Mouse (Mus musculus) thymus, postnatal 36 days (tissue): Measurements from ENCODE around the gene Samd1.
"Not testable (repeated sequence)": the region's sequence is repeated elsewhere in the genome, so short reads cannot be mapped to it uniquely, and the experiment has no call there.

Source experiments
- DNase-seq, 2 experiments: peaks; one replicate each; pipeline ENCODE4 v3.0.0; 2022; ENCODE audit warnings: mixed read lengths in 2 of 2

The Samd1 gene

DNA sequence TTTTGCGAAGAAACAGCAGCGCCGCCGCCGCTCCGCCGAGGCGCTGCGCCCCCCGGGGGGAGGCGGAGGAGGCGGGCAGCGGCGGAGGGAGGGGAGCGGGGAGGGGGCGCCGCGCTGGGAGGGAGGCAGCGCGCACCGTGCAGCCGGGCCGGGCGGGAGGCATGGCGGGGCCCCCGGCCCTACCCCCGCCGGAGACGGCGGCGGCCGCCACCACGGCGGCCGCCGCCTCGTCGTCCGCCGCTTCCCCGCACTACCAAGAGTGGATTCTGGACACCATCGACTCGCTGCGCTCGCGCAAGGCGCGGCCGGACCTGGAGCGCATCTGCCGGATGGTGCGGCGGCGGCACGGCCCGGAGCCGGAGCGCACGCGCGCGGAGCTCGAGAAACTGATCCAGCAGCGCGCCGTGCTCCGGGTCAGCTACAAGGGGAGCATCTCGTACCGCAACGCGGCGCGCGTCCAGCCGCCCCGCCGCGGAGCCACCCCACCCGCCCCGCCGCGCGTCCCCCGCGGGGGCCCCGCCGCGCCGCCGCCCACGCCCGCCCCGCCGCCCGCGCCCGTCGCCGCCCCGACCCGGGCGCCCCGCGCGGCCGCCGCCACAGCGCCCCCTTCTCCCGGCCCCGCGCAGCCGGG lies at the start of gene Samd1:
TSS of gene Samd1 (plus strand) at position 162 of the 631 bp plus-strand sequence.
- peak; percentile 50 to 69 for DNase-seq

DNA sequence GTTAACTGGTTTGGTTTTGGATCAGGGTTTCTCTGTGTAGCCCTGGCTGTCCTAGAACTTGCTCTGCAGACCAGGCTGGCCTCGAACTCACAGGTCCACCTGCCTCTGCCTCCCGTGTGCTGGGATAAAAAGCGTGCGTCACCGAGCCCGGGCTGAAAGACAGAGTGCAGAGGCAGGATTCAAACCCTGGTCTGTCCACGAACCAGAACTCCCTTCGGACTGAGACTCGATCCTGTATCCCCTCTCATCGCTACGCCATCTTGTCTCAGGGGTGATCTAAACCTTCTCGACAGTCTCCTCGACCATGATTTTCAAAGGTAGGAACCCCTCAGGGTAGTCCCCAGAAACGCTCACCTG lies 42.7 kb upstream of the Samd1 start:
- no peak for DNase-seq

DNA sequence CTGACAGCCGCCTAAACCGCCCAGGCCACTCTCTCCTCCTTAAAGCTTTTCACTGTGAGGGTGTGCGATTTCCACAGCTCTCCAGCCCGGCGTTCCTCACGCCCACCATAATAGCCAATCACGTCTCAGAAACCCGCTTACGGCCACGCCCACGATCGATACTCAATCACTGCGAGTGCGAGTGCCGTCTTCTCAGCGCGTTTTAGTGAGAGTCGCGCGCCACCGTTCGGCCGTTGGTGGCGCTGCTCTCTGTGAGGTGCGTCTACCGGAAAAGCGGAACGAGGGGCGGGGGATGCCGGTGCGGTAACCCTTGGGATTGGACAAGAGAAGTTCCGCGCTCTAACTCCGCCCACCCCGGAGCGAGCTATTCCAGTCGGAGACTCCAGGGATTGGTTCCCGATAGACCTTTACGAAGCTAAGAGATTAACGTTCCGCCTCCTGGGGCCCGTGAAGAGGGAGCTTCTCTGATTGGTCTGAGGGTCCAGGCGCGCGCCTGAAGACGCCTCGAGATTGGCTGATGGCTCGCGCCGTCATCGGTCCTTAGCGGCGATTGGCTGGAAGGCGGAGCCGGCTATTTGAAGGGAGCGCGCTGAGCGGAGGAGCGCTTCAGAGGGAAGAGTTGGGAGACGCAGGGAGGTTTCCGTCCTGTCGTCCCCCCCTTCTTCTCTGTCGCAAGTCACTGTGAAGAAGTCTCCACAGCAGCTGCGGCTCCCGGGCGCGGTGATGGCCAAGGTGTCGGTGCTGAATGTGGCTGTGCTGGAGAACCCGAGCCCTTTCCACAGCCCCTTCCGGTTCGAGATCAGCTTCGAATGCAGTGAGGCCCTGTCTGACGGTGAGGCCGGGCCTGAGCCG lies 42.1 kb upstream of the Samd1 start, which contains the start of the genes Gm10644 and Asf1b:
TSS of gene Gm10644 (minus strand) at position 100 of the 852 bp plus-strand sequence.
TSS of gene Asf1b (plus strand) at position 402 of the 852 bp plus-strand sequence.
- DNase-seq = peak; percentile 91 to 96

DNA sequence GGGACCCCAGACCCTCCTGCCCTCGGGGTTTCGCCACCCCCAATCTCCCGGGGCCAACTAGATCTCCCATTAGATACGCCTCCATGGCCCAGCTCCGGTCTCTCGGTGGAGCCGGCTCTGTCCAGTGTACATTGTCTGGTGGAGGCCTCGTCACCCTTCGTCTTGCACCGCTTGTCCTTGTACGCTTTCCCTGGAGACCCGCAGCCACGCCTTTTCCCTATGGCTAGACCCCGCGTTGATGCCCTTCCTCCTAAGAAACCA lies 41.6 kb upstream of the Samd1 start:
- no peak for DNase-seq

DNA sequence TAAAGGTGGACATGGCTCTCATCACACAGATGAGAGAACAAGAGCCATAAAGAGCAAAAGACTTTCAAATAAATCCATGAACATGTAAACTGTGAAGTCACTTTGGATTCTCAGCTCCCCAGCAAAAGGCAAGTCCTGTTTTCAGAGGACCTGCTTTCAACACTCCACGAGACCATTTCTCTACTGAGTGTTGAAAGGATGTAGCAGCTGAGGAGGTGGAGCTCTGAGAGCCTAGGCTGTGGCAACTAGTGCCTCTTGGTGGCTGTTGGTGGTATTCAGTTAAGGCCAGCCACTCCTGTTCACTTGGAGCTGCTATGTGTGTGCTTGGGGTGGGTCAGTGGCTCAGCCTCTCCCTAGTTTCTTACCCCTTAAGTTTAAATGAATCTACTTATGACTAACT lies 40.7 kb upstream of the Samd1 start:
- peak in 1 of 2 experiments; percentile 48 for DNase-seq

DNA sequence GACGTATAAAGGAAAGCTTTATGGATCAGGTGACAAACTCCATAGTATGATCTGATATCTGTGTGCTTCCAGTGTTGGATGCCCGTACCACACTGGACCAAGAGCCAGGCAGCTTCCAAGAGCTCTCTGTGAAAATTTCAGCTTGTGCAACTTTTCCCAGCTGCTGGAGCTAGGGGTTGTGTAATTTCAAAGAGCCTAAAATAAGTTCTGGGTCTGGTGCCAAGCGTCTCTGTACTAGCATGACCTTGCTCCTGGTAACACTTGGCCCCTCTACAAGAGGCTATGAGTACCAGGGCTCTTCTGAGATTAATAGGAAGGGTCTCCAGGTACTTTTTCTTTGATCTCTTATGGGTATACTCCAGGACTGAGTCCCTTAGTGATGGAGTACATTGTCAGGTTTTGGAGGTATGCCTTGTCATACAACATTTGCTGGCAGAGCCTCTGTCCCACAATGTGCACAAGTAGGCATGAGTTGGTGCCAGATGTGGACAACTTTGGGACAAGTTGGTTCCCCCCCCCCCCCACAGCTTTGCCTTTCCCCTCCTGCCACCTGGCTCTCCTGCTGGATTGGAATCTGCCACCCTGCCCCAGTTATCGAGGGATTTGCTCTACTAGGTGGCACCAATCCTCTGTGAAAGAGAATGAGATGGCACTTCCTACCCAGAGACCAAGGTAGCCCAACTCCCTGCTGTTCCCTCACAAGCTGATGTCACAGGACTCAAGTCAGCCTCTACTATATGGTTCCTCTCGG lies 33.3 kb upstream of the Samd1 start:
- no peak for DNase-seq

DNA sequence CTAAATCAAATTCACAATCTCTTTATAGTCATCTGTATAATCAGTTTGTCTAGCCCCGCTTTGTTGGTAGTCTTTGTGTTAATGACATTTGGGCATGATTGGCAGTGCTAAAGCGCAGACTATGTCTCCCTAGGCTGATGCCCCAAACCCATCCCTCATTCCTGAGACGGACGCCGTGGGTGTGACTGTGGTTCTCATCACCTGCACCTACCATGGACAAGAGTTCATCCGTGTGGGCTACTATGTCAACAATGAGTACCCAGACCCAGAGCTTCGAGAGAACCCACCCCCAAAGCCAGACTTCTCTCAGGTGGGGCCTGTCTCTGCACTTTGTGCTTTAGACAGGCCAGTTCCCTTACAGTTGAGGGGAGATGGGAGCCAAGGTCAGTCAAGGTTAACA lies 29.8 kb upstream of the Samd1 start:
- no peak for DNase-seq

DNA sequence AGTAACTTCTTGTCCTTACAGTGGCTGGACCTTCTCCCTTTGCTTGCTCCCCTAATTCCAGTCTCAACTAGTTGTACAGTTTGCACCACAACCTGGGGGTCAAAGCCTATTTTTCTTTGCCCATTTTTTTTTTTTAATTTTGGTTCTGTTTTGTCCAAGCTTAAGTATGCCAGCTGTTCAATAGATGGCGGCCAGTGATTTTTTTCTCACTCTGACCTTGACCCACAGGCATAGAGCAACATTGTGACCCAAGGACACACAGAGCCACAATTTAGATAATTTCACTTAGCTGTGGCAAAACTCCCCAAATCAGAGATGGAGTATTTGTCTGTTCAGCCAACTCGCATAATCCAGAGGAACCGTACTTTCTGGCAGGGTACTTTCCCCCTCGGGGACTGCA lies 26.4 kb upstream of the Samd1 start:
- DNase-seq = no peak

DNA sequence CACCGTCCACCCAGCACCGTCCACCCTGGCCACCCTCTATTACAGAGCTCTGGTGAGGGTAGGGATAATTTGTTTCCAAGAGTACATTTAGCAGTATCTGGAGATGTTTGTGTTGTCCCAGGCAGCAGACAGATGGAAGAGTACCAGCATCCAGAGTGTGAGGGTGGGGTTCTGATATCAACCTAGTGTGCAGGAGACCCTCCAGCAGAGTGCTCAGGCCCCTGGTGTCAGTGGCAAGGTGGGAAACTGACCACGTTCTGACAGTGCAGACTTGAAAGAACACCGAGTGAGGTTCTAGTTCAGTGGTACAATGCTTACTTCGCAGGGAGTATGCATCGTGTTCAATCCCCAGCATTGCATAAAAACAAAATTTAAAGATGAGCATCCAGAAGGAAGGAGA lies 25.8 kb upstream of the Samd1 start:
- DNase-seq = no peak

DNA sequence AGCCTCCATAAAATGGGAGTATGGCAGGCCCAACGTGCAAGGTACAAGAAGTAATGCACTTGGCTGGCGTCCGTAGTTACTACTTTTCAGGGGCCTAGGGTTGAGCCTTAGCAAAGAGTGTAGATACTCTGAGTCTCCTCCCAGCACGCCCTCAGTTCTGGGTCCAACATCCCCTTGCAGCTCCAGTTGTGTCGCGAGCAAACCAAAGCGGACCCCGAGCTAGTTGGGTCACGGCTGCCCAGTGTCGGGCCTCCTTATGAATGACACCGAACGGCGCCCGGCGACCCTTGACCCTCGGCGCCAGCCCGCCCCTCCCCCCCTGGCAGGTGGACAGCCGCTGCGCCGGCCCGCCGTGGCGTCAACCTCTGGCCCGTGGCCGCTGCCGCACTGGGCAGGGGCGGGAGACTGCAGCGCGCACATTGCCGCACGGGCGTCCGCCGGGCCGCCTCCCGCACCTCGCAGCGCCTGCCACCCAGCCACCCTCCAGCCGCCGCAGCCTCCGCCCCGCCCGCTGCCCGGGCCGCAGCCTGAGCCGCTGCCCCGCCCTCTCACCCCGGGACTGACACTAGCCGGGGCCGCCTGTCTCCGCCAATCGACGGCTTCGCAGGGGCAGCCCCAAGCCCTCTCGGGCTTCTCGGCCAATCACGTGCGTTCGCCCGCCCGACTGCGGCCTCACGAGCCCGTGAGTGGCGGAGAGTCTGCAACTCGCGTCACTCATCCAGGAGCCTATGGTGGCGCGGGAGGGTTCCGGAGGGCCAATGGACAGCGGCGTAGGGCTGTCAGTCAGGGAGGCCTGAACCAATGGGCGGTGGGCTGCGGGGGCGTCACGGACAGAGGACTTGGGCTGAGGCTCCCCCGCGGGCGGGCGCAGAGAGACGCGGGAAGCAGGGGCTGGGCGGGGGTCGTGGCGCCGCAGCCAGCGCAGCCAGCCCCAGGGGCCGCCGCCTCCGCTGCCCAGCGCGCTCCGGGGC lies 25.0 kb upstream of the Samd1 start, which contains the start of gene Prkaca:
TSS of gene Prkaca (plus strand) at position 844 of the 971 bp plus-strand sequence.
- peak; percentile 97 to 99 for DNase-seq

DNA sequence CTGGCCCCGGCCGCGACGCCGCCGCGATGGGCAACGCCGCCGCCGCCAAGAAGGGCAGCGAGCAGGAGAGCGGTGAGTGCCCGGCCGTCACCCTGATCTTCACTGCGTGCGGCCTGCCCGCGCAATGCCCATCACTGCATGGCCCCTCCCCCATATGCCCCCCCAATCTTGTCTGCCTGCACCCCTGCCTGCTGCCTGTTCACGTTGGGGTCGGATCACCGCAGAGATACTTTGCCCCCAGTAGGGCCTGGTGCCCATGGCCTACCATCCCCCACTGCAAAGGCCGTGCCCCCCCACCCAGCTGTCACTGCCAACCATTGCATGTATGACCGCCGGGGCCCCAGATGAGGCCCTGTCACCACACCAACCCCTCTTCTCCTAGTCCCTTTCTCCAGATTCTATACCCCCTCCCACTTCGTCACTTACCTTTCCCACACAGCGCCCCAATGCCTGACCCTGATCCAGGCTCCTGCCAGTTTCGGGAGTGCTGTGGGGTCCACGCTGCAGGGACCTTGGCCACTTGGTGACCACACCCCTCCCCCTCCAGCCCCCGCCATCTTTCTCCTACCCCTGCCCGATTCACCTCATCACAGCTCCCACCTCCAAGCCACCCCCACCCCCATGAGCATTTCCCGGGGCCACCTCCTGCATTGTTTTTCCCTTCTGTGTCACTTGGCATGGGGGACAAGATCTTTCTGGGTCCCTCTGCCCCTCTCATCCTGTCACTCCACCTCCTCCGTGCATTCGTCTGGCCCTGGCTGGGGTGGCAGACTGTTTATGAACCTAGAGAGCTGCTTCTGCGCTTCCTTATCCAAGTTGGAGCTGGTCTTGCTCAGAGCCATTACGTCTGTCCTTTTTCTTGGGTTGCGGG lies 24.1 kb upstream of the Samd1 start:
- DNase-seq = peak in 1 of 2 experiments; percentile 55

DNA sequence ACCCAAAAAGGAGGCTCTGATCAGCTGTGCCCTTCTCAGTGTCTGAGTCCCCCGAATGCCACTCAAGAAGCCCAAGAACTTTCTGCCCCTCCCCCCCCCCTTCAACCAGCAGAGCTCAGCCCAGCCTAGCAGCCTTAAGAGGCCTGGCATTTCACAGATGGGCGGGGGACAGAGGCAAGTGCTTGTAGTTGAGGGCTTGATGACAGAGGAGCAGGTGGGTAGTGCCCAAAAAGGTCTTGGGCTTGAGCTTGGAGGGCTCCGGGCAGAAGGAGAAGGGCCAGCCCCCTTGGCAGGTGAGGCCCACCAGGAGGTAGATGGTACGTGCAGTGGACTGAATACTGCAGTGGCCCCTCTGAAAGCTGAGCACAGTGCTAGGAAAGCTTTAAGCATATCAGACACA lies 23.0 kb upstream of the Samd1 start:
- no peak for DNase-seq

DNA sequence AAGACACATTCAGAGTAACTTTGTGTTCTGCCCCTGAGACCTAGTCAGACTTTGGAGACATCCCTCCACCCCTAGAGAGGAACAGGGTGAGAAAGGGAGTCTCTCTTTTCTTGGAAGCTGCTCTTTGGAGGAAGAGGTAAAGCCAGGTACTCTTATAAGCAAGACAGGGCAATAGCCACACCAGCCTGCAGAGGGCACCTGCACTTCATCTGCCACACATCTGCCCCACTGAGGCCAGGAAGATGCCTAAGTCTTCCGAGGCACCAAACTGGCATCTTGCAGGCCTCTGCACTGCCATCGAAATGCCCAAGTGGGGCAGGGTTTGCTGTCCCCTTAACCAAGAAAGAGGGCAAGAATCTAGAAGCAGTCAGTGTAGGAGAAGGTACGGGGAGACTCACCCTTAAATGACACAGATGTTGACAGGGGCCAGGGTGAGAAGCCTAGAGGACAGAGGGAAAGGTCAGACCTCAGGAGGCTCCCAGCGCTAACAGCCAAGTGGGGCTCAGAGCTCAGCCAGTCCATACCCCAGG lies 21.3 kb upstream of the Samd1 start:
- peak; percentile 50 to 54 for DNase-seq

DNA sequence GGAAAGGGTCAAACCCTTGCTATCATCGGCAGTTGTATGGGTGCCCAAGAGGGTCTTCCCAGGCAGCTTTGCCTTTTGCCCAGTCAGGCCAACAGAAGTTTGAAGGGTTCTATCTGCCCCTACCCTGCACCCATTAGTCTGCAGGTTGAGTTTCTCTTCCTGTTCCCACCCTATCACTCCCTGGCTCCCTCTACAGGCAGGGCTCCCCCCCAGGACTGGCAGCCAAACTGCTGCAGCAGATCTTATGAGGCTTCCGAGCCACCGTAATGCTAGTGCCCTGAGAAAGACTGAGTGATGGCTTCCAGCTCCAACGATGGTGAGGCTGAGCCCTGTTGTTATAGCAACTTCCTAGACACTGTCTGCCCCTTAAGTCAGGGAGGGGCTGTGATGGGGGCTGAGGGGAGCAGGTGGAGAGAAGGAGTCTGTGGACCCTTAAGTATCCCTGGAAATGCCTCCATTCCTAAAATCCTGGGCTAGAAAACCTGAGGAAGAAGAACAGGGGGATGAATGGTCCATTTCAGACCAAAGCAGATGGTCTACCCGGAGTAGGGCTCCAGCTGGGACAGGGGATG lies 20.6 kb upstream of the Samd1 start:
- no peak for DNase-seq

DNA sequence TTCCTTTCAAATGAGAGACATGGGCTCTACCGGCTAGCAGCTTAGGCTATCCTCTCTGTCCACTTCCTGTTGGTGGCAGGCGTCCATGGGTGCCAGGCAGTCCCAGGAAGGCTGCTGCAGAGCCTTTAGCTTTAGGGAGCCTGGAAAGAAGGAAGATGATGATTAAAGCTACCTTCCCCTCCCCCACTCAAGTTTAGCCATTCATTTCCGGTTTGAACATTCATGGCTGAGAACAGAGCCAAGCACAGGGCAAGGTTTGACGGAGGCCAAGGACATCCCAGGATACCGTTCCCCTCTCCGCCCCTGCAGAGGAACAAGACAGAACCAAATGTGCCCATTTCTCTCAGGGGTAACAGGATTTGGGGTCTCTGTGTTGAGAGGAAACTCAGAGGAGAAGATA lies 19.8 kb upstream of the Samd1 start:
- no peak for DNase-seq

DNA sequence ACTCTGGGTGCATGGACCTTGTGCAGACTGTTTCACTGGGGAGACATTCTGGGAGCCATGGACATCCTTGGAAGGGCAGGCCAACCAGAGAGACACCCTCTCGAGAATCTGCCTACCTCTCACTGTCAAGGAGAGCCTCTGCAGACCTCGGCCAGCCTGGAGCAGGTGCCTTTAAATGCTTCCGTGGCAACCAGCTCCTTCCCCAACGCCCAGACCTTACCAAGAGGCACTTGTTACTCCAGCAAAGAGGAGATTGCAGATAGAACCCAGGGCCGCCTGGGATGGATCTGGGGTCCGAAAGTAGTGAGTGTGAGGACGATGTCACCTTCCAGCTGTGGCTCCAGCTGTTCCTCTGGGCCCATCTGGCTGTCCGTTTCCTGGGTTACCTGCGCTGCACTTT lies 19.3 kb upstream of the Samd1 start:
- DNase-seq = no peak

DNA sequence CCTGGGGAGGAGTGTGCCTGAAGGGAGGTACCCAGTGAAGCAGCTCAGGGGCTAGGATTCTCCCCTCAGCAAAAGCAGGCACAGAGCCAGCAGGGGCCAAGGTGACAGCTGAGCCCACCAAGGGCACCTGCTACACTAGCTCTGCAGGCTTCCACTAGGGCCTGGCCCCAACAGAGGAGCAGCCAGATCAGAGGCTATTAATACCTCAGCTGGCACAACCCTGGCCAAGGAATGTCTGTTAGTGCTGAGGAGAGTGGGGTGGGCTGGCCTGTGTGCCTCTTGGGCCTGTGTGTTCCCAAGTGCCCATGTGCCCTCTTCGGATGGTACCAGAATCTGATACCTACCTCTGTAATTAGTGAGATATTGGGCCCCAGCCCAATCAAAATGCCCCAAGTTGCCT lies 17.2 kb upstream of the Samd1 start:
- no peak for DNase-seq

DNA sequence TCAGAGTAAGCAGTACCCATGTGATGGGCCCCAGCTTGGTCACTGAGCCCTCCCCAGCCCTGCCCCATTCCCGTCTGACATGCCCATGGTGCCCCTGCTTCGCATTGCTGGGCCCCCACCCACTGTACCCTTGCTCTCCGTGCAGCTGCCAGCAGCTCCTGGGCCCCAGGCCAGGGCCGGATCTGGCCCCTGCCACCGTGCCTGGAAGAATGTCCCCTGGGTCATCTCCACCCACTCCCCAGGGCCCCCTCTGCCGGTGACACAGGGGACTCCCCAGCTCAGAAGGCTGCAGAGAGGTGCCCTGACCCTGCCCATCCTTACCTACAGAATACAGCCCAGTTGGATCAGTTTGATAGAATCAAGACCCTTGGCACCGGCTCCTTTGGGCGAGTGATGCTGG lies 16.6 kb upstream of the Samd1 start:
- DNase-seq = no peak

DNA sequence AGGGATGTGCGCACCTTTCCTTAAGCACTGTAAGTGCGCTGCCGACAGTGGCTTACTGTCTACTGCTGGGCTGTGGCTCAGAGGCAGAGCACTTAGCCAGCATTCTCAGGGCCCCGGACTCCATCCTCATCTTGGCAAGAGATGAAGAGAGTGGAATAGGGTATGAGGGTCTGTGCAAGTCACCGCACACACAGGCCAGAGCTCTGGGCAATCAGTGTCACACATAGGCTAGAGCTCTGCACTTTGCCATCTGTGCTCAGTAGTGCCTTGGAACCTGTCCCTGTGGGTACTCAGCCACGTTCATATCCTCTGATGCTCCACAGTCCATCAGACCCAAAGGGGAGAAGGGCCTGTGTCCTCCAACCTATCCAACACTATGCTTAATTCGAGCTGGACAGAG lies 15.9 kb upstream of the Samd1 start:
- DNase-seq = no peak

DNA sequence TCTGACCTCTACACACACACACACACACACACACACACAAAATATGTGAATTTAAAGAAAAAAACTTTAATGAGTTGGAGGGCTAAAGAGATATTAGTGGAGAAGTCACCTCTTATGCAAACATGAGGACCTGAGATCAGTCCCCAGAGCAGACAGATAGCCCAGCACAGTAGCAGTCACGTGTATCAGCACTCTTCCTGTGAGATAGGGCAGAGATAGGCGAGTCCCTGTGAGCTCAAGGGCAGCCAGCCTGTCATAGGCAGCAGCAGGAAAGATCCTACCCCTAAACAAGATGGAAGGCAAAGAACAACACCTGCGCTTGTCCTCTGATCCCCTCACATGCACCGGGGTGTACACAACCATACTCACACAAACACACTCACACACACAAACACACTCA lies 15.0 kb upstream of the Samd1 start:
- no peak for DNase-seq

DNA sequence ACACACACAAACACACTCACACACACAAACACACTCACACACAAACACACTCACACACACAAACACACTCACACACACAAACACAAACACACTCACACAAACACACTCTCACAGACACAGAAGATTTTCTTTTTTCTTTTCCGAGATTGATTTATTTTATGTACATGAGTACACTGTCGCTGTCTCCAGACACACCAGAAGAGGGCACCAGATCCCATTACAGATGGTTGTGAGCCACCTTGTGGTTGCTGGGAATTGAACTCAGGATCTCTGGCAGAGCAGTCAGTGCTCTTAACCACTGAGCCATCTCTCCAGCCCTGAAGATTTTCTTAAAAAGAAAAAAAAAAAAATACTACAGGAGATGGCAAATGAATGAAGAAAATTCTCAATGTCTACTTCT lies 14.2 kb upstream of the Samd1 start:
- not testable (repeated sequence) for DNase-seq
